Mouse (Mus musculus) CD4-positive, CD25-positive, alpha-beta regulatory T cell, adult 2 months (primary cell): ENCODE data around the gene Otop3.
"Not testable (repeated sequence)": the region's sequence is repeated elsewhere in the genome, so short reads cannot be mapped to it uniquely, and the experiment has no call there.

Experiments
- DNase-seq: peaks from one replicate; pipeline ENCODE4 v3.0.0-alpha.2; 2012; ENCODE audit warnings: low read depth, low spot score

The Otop3 gene

DNA sequence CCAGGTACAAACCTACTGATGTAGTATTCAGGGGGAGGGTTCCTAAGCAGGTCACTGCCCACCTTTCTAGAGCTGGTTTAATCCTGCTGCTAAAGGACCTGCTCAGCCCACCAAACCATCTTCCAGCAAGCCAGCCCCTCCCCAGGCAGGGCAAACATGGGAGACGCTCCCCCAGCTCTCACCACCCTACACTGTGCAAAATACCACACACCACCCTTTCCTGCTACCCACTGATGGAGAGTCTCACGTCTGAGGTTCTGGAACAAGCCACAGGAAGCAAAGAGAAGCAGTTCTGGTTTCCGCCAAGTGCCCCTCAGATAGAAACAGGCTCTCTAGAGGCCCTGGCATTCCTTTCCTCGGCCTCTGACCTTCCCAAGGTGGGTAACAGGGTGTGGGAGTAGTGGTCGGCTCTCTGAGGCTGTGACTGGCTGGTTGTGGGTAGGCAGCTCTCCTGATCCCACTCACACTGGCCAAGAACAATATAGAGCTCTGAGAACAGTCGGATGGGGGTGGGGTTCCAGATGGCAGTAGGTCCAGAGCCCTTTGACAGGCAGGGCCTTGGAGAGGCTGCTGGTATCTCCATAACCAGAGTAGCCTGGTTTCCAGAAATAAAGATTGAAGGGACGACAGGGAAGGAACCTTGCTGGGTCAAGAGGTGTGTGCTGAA lies 31.6 kb downstream of the Otop3 start:
- DNase-seq = no peak

DNA sequence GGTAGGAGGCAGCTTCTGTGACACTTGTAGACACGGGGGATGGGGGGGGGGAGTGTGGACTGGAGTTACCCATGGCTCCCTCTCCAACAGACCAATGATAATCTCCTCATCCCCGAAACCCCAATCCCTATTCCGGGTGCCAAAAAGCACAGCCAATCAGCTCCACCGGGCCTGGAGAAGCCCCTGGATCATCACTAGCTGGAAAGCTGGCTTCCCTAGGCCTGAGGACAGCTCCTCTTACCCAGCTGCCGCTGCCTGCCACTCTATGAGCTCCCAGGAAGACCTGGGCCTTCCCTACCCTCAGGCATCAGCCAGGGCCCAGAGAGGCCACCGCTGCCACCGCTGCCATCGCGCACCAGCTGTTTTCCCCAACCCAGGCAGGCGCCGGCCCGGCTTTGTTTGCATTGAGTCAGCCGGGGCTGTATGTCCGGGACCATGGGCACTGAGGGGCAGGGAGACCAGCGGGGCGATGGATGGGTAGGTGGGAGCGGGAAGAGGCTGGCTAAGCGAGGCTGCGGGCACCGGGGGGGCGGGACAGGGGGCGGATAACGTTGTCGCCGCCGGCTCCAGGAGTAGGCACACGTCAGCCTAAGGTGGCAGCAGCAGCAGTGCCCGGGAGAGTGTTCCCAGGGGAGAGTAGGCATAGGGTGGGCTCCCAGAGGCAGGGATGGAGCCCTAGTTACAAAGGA lies 32.3 kb downstream of the Otop3 start:
- peak; percentile 39 for DNase-seq

DNA sequence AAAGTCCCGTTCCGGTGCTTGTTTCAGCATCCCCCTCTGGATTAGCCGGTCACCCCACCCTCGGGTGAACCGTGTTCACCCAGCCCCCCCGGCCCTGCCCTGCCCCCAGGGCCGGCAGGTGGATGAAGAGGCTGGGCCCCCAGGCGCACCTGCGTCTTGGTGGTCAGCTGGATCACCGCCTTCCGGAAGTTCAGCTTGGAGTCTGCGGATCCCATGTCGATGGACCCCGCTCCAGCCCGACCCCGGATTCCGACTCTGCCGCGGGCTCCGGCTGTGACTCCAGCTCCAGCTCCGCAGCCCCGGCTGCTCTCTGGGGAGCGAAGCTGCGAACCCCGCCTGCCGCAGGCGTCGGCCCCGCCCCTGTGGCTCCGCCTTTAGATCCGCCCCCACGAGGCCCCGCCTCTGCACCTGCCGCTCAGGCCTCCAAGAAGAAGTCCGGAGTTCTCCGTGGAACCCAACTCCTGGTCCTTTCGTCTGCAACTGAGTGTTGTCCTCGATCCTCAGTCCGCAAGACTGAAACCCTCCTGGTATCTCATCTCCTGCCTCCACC lies 32.9 kb downstream of the Otop3 start, which contains the start of gene Hid1:
TSS of gene Hid1 (minus strand) at position 362 of the 550 bp plus-strand sequence.
- peak; percentile 90 for DNase-seq

DNA sequence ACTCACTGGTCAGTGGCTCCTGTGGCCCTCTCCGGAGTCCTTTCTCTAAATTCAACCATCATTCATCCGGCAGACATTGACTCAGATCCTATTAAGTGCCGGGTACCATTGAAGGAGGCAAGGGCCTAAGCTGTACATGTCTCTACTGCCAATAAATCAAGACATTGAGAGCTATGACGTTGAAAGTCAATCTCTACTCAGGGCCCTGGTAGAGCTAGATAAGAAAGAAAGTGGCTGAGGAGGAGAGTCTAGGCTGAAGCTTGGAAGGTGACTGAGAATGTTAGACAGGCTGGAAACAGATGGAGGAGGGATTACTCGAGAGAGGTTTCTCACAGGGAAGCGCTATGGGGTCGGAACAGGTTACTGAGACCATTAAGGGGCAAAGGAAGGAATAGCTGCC lies 35.8 kb downstream of the Otop3 start:
- no peak for DNase-seq

DNA sequence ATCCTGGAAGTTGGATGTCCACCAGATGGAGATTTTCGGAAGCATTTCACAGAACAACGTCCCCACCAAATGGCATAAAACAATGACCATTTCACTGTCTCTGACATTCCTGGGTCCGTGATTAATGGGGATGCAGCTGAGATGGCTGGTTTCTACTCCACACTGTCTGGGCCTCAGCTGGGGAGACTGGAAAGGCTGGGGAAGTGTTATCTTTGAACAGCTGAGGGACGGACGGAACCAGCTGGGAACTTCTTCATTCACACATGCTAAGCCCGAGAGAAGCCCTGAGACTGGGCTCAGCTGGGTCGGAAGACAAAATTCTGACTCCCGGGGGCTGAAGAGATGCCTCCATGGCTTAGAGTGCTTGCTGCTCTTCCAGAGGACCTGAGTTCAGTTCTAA lies 36.8 kb downstream of the Otop3 start:
- no peak for DNase-seq

DNA sequence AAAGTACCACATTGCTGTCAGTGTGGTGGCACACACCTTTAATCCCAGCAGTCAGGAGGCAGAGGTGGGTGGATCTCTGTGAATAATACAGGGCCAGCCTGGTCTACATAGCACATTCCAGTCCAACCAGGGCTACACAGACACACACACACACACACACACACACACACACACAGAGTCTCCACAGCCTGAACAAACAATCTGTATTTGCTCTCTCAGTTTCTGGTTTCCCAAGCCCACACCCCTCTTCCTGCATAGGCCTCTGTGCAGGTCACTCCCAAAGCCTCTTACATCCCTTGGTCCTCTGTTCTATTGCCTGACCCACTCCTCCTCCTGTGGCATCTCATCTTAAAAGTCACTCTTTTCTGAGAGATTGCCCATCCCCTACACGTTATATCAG lies 37.5 kb downstream of the Otop3 start:
- DNase-seq = no peak

GRCm38 (mm10) chr11:115372737-115373136 lies 38.2 kb downstream of the Otop3 start:
- no peak for DNase-seq

DNA sequence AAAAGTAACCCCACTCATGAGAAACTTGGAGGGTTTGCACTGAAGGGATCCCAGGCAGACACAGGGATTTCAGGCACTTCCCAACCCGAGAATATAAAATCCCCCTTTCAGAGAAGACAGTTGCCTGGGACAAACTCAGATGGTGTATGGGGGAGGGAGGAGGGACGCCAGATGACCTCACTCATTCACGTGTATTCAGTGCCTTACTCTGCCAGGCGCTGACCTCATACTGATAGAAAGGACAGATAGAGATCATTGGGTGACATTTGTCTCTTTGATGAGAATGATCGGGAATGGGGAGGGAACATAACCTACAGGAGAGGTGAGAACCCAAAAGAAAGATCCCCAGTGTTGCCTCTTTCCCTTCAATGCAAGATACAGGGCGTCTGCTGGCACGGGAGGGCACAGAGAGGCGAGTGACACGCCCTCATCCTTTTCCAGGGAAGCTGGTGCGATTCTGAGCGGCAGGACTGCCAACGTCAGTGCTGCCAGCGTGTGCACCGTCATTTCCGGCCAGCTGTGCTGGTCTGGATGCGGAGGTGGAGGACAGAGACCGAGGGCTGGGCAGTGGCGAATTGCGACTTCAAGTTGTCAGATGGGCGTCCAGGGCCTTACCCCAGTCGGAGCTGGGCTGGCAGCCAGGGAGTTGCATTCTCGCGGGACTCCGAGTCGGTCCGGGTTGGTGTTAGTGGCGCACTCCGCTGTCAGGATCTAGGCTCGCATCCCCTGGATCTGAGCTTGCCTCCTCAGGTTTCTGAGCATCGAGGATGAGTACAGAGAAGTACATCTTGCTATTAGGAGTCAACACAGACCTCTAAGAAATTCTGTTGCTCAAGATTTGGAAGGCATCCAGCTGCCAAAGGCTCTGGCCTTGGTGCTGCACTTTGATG lies 39.5 kb downstream of the Otop3 start:
- peak; percentile 26 for DNase-seq

- no peak for DNase-seq
Measured at GRCm38 (mm10) chr11:115374695-115375425, 40.3 kb downstream of the Otop3 start.

GRCm38 (mm10) chr11:115376722-115377121 lies 42.2 kb downstream of the Otop3 start:
- DNase-seq = no peak

- DNase-seq = no peak
Measured at GRCm38 (mm10) chr11:115377254-115377653, 42.7 kb downstream of the Otop3 start.

- DNase-seq = no peak
Measured at GRCm38 (mm10) chr11:115377854-115378253, 43.3 kb downstream of the Otop3 start.

DNA sequence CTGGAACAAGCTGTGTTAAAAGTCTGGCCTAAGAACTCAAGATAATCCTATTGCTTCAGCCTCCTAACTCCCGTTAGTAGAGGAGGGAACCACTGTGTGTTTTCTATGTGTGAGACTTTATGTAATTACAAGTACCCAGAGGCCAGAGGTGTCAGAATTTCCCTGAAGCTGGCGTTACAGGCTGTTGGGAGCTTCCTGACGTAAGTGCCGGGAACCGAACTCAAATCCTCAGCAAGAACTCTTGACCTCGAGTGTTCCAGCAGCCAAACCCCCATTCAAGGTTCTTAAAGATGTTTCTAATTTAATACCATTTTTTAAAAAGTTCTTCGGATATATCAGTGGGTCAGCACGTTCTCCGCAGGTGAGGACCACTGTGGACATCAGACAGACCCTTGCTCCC lies 46.7 kb downstream of the Otop3 start:
- no peak for DNase-seq

GRCm38 (mm10) chr11:115381743-115382539 lies 47.4 kb downstream of the Otop3 start, which contains the start of gene Cdr2l:
TSS of gene Cdr2l (plus strand) at chr11:115381916.
- peak; percentile 45 for DNase-seq

GRCm38 (mm10) chr11:115382891-115383290 lies 48.4 kb downstream of the Otop3 start:
- DNase-seq = no peak

DNA sequence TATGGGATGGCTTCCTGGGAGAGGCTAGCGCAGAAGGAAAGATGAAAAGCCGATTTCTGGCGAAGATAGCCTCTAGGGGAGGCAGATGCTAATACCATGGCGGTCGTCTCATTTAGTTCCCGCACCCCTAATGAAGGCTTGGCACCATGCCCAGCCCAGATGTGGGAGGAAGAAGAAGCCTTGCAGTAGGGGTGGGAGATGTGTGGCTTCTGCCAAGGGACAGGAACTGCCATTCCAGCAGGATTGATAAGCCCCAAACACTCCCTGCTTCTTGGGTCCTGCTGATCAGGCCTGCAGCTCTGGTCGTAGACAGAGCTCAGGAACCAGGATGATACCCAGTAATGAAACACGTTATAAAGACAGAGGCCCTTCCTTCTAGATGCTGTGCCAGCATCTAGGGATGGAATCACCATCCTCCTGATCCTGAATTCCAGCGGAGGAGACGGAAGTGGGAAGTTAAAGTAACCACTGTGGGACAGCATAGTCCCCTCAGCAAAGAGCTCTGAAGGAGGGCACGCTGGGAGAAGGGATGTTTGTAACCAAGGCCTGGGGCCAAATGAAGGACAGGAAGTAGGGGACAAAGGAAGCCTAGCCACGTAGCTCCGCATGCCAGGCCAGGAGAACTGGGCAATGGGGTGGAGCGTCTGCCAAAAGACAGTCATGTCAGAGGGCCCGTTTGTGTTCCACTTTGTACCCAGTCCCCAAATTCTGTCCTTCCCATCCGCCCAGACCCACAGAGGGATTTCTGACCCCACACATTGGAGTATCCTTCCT lies 49.4 kb downstream of the Otop3 start:
- DNase-seq = no peak

DNA sequence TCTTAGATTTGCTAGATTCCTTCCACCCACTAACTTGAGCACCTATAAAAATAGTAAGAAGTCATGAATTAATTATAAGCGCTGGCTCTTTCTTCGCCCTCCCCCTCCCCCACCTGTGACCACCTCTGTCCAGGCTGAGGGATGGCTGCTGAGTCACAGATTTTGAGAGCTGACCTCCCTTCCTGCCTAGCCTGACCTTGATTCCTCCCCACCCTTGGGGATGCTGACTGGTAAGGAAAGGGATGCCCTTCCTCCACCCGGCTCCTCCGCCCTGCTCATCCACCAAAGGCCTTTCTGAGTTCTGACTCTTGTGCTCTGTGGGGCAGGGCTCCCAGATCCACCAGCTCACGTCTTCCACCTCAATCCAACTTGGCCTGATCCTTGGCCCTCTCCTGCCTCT lies 50.1 kb downstream of the Otop3 start:
- DNase-seq = no peak

- DNase-seq = not testable (repeated sequence)
Measured at GRCm38 (mm10) chr11:115386859-115387258, 52.3 kb downstream of the Otop3 start.

- DNase-seq = no peak
Measured at GRCm38 (mm10) chr11:115391358-115391757, 56.8 kb downstream of the Otop3 start.
